In the genomic region with DNA sequence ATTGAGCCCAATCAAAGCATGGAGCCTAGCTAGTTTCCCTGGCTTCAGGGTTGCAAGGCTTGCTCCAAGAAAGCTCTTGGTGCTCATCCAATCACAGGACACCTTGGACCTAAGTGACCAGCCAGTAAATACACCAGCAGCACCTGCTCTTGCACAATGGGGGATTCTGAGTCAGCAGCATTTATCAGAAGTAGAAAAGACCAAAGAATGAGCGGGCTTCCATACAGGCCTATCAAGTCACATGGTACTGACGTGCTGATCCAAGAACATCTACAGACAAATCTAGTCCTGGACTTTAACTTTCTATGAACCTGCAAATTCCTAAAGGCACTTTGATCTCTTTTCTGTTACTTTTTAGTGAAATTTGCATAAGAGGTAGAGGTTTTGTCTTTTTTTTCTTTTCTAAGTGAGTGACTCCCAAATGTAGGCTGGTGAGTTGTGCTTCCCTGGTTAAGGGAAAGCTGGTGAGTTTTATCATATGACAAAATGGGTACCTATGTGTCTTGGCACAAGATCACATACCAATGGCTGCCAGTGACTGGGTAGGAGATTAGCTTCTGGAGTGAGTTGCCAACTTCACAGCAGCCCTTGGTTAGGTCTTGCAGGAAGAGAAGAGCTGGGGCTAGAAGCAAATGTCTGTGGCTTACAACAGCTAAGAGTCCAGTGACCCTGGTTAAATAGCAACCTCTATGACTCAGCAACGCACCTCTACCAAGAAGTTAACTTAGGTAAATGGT, we compare ENCODE assay signal across 11 mouse cellular contexts. TPM values are rescaled to one million over a fixed set of nuclear protein-coding genes. Genes with fewer than 3 reads are reported as not detected.
DNase-seq lines count a peak whose midpoint lies in the region; ATAC-seq and TF ChIP-seq lines count a peak whose summit lies in the region.
"Had no signal": no experiment of that assay in that cellular context is flagged by ENCODE, and none has a peak within 500 bp of the region (broad histone marks: within the 10 kb centered on the region; RNA-seq: fewer than 3 reads in every experiment).

No protein-coding gene starts in this region.

- DNase-seq in liver, adult 2 months (ENCODE audit: extremely low read depth, low read depth, low spot score), result peak; percentile 64
- DNase-seq in liver, result no peak
- DNase-seq in cerebellum, adult 9-11 months, result peak; percentile 33
- peak; percentile 45 for DNase-seq in stomach, postnatal 0 days (ENCODE audit: low spot score)
- DNase-seq in midbrain, embryonic 14.5 days, result no peak
- DNase-seq in layer of hippocampus, postnatal 25 days (ENCODE audit: extremely low spot score in 1 of 2, low spot score in 1 of 2), result no peak
- DNase-seq: gastrocnemius, postnatal 36 days; lung, postnatal 14 days; thymus, adult 18-20 months had no signal

- H3K4me1 ChIP-seq in liver, adult 2 months (ENCODE audit: control insufficient read depth, insufficient read depth, low read length), result peaks cover 2% of the 10 kb centered on the region; the same call in 1 of the 2 replicates
- H3K4me1 ChIP-seq in kidney, embryonic 15.5 days, result no peaks in the 10 kb centered on the region
- no peaks in the 10 kb centered on the region for H3K4me1 ChIP-seq in stomach, postnatal 0 days (replicated peaks; ENCODE audit: control insufficient read depth, insufficient read depth)
- H3K4me1 ChIP-seq in midbrain, embryonic 14.5 days (ENCODE audit: control insufficient read depth, insufficient read depth, low read length), result no peaks in the 10 kb centered on the region

- no peak for TF ChIP-seq POLR2A in liver, adult 2 months (IDR thresholded peaks at IDR 0.05; ENCODE audit: extremely low read depth, insufficient read depth, low read length)

- H3K9me3 ChIP-seq in kidney, embryonic 15.5 days (replicated peaks), result no peaks in the 10 kb centered on the region
- no peaks in the 10 kb centered on the region for H3K9me3 ChIP-seq in stomach, postnatal 0 days (ENCODE audit: control insufficient read depth, low read length)
- no peaks in the 10 kb centered on the region for H3K9me3 ChIP-seq in midbrain, embryonic 14.5 days (ENCODE audit: control insufficient read depth, low read length)
- H3K9me3 ChIP-seq: G1E had no signal

- H3K4me3 ChIP-seq in liver, adult 2 months (ENCODE audit: insufficient read depth, low read depth, low read length), result no peak overlapping the region
- H3K4me3 ChIP-seq in kidney, embryonic 15.5 days (replicated peaks), result no peak overlapping the region
- no peak overlapping the region for H3K4me3 ChIP-seq in stomach, postnatal 0 days (ENCODE audit: low read depth, low read length)
- H3K4me3 ChIP-seq in midbrain, embryonic 14.5 days (replicated peaks; ENCODE audit: low read depth, low read length), result no peak overlapping the region

- no peaks in the 10 kb centered on the region for H3K27me3 ChIP-seq in liver, adult 2 months (ENCODE audit: control insufficient read depth, insufficient read depth, low read length)
- no peaks in the 10 kb centered on the region for H3K27me3 ChIP-seq in kidney, embryonic 15.5 days
- H3K27me3 ChIP-seq in stomach, postnatal 0 days (ENCODE audit: control insufficient read depth, insufficient read depth, low read length), result no peaks in the 10 kb centered on the region
- no peaks in the 10 kb centered on the region for H3K27me3 ChIP-seq in midbrain, embryonic 14.5 days (ENCODE audit: control insufficient read depth, insufficient read depth, low read length)

- no peak overlapping the region for H3K27ac ChIP-seq in liver, adult 2 months (replicated peaks; ENCODE audit: insufficient read depth, low read depth, low read length)
- 0 out of 2 replicates have a peak overlapping the region, but pooled peaks have one; percentile 27 for H3K27ac ChIP-seq in kidney, embryonic 15.5 days
- H3K27ac ChIP-seq in stomach, postnatal 0 days (replicated peaks), result peak overlapping the region; percentile 46; the same call in 1 of the 2 replicates
- H3K27ac ChIP-seq in midbrain, embryonic 14.5 days (replicated peaks; ENCODE audit: low read depth, low read length), result no peak overlapping the region

- no peak overlapping the region for H3K9ac ChIP-seq in liver, adult 2 months (ENCODE audit: low read depth, low read length)
- H3K9ac ChIP-seq in kidney, embryonic 15.5 days, result no peak overlapping the region
- no peak overlapping the region for H3K9ac ChIP-seq in stomach, postnatal 0 days (ENCODE audit: low read length)
- H3K9ac ChIP-seq in midbrain, embryonic 14.5 days (replicated peaks; ENCODE audit: low read length), result no peak overlapping the region

- TF ChIP-seq CTCF in liver, adult 2 months (IDR thresholded peaks at IDR 0.05; ENCODE audit: low read depth, low read length), result no peak
- TF ChIP-seq CTCF in stomach, postnatal 0 days (IDR thresholded peaks at IDR 0.05; ENCODE audit: low read depth), result no peak

- no peak for ATAC-seq in kidney, embryonic 15.5 days (replicated peaks; ENCODE audit: low FRiP score)
- ATAC-seq in stomach, postnatal 0 days (ENCODE audit: low FRiP score, low TSS enrichment), result peak; percentile 85
- no peak for ATAC-seq in midbrain, embryonic 14.5 days (ENCODE audit: low FRiP score, low TSS enrichment)

- H3K4me2 ChIP-seq in kidney, embryonic 15.5 days, result no peak overlapping the region
- no peak overlapping the region for H3K4me2 ChIP-seq in stomach, postnatal 0 days (replicated peaks; ENCODE audit: low read depth)
- H3K4me2 ChIP-seq in midbrain, embryonic 14.5 days (ENCODE audit: low read length), result no peak overlapping the region

- WGBS in liver, adult 2 months, result 35% methylated on average over 3 of the region's 3 CpGs
- whole genome bisulfite sequencing in kidney, embryonic 15.5 days, result 90% methylated on average over 3 of the region's 3 CpGs
- WGBS in stomach, postnatal 0 days, result 74% methylated on average over 3 of the region's 3 CpGs
- 92% methylated on average over 3 of the region's 3 CpGs for WGBS in midbrain, embryonic 14.5 days

- no peaks in the 10 kb centered on the region for H3K36me3 ChIP-seq in liver, adult 2 months (ENCODE audit: control insufficient read depth, insufficient read depth, low read length)
- H3K36me3 ChIP-seq in kidney, embryonic 15.5 days, result no peaks in the 10 kb centered on the region
- H3K36me3 ChIP-seq in stomach, postnatal 0 days (ENCODE audit: control insufficient read depth, insufficient read depth, low read length), result no peaks in the 10 kb centered on the region
- H3K36me3 ChIP-seq in midbrain, embryonic 14.5 days (ENCODE audit: control insufficient read depth, insufficient read depth, low read length), result no peaks in the 10 kb centered on the region

- H3K79me2 ChIP-seq in liver, adult 2 months (ENCODE audit: control insufficient read depth, insufficient read depth, low read length), result no peaks in the 10 kb centered on the region

- TF ChIP-seq EP300 in stomach, postnatal 0 days (optimal IDR thresholded peaks at IDR 0.05), result no peak

RNA-seq across cellular contexts. Expression of a gene that starts 57.7 kb away (rescaled TPM):
- 1.5 and 2.1 TPM in 2 replicates for total RNA-seq in liver, adult 2 months (2014; rRNA removed)
- 0.27 and 0.32 TPM in 2 replicates for polyA plus RNA-seq in liver, adult 2 months (2012; rRNA removed)
- polyA plus RNA-seq in kidney, embryonic 15.5 days (2015; fragmentation: Nextera tagmentation; extraction: Ambion mirVana), result 16.3 and 16.6 TPM in 2 replicates
- 11.4 and 12.2 TPM in 2 replicates for polyA plus RNA-seq in stomach, postnatal 0 days (2015; fragmentation: Nextera tagmentation; extraction: Ambion mirVana)
- polyA plus RNA-seq in midbrain, embryonic 14.5 days (2014; fragmentation: Nextera tagmentation; extraction: Ambion mirVana), result 18.5 and 19.2 TPM in 2 replicates
- 100 to 1,000 TPM; 102 to 106 TPM for total RNA-seq in layer of hippocampus, postnatal 25 days (2021)

Comparison
In these comparisons a context has a peak if more than half of its experiments do, and no peak if none do; other contexts are left out.
1. DNase-seq: peak in liver, adult 2 months (single experiment), cerebellum, adult 9-11 months (single experiment) and stomach, postnatal 0 days (single experiment); none in liver (single experiment), midbrain, embryonic 14.5 days (single experiment) and layer of hippocampus, postnatal 25 days (0 of 2).
2. H3K27ac ChIP-seq: peak in kidney, embryonic 15.5 days (single experiment) and stomach, postnatal 0 days (single experiment); none in liver, adult 2 months (single experiment) and midbrain, embryonic 14.5 days (single experiment).